Mouse (Mus musculus) spleen, postnatal 36 days (tissue): ENCODE data around the gene Fgd1.

Experiments
- DNase-seq, 2 experiments: peaks; one replicate each; pipeline ENCODE4 v3.0.0; 2022; ENCODE audit warnings: low spot score in 2 of 2, mixed read lengths in 1 of 2

The Fgd1 gene

GRCm38 (mm10) chrX:151087418-151087817 is 41.5 kb downstream of the Fgd1 start:
- DNase-seq, result no peak

- DNase-seq, result peak; percentile 61 to 62
These were observed 50.5 kb downstream of the Fgd1 start, which contains the start of gene Tsr2 for GRCm38 (mm10) chrX:151096171-151097058. Gene Tsr2, minus strand, starts transcription at chrX:151096543.

GRCm38 (mm10) chrX:151107301-151108067 is 61.5 kb downstream of the Fgd1 start:
- no peak for DNase-seq

- peak; percentile 1 to 2 for DNase-seq
These were observed 70.8 kb downstream of the Fgd1 start for GRCm38 (mm10) chrX:151116795-151117194.

- DNase-seq, result no peak
These were observed 71.5 kb downstream of the Fgd1 start for GRCm38 (mm10) chrX:151117432-151117831.

GRCm38 (mm10) chrX:151123933-151124332 is 78.0 kb downstream of the Fgd1 start:
- DNase-seq, result no peak

- DNase-seq, result no peak
These were observed 84.5 kb downstream of the Fgd1 start for GRCm38 (mm10) chrX:151130493-151130892.

GRCm38 (mm10) chrX:151132785-151133184 is 86.8 kb downstream of the Fgd1 start:
- no peak for DNase-seq
